Mouse (Mus musculus) right cerebral cortex, postnatal 25 days (tissue): ENCODE measurements around the gene Gpr19.

Experiments
- DNase-seq: peaks from one replicate; pipeline ENCODE4 v3.0.0; 2022

The Gpr19 gene

GRCm38 (mm10) chr6:134887008-134887407 lies 11.4 kb downstream of the Gpr19 start:
- DNase-seq = peak; percentile 30

- DNase-seq = no peak
Observed at GRCm38 (mm10) chr6:134886475-134886874, 11.9 kb downstream of the Gpr19 start.

- no peak for DNase-seq
Observed at GRCm38 (mm10) chr6:134885515-134885914, 12.9 kb downstream of the Gpr19 start.

- DNase-seq = no peak
Observed at GRCm38 (mm10) chr6:134883661-134884060, 14.7 kb downstream of the Gpr19 start.

GRCm38 (mm10) chr6:134880046-134880445 lies 18.3 kb downstream of the Gpr19 start:
- no peak for DNase-seq

GRCm38 (mm10) chr6:134879556-134879955 lies 18.8 kb downstream of the Gpr19 start:
- DNase-seq = no peak

GRCm38 (mm10) chr6:134877892-134878291 lies 20.5 kb downstream of the Gpr19 start:
- no peak for DNase-seq

- no peak for DNase-seq
Observed at GRCm38 (mm10) chr6:134877276-134877675, 21.1 kb downstream of the Gpr19 start.

GRCm38 (mm10) chr6:134876795-134877194 lies 21.6 kb downstream of the Gpr19 start:
- DNase-seq = no peak

GRCm38 (mm10) chr6:134873018-134873417 lies 25.4 kb downstream of the Gpr19 start:
- DNase-seq = no peak

- DNase-seq = no peak
Observed at GRCm38 (mm10) chr6:134872236-134872635, 26.1 kb downstream of the Gpr19 start.

GRCm38 (mm10) chr6:134870887-134871286 lies 27.5 kb downstream of the Gpr19 start:
- no peak for DNase-seq

GRCm38 (mm10) chr6:134870209-134870742 lies 28.1 kb downstream of the Gpr19 start:
- DNase-seq = no peak

GRCm38 (mm10) chr6:134867325-134867724 lies 31.1 kb downstream of the Gpr19 start:
- no peak for DNase-seq

- DNase-seq = no peak
Observed at GRCm38 (mm10) chr6:134866113-134866512, 32.3 kb downstream of the Gpr19 start.

GRCm38 (mm10) chr6:134863146-134863545 lies 35.2 kb downstream of the Gpr19 start:
- peak; percentile 94 for DNase-seq

GRCm38 (mm10) chr6:134862671-134863104 lies 35.7 kb downstream of the Gpr19 start:
- DNase-seq = no peak

GRCm38 (mm10) chr6:134861386-134861785 lies 37.0 kb downstream of the Gpr19 start:
- DNase-seq = no peak

GRCm38 (mm10) chr6:134860275-134860674 lies 38.1 kb downstream of the Gpr19 start:
- no peak for DNase-seq

- no peak for DNase-seq
Observed at GRCm38 (mm10) chr6:134859021-134859420, 39.4 kb downstream of the Gpr19 start.

- DNase-seq = no peak
Observed at GRCm38 (mm10) chr6:134855926-134856325, 42.5 kb downstream of the Gpr19 start.

- no peak for DNase-seq
Observed at GRCm38 (mm10) chr6:134854782-134855181, 43.6 kb downstream of the Gpr19 start.

GRCm38 (mm10) chr6:134849985-134850384 lies 48.4 kb downstream of the Gpr19 start:
- no peak for DNase-seq

- DNase-seq = no peak
Observed at GRCm38 (mm10) chr6:134849461-134849860, 48.9 kb downstream of the Gpr19 start.

- DNase-seq = no peak
Observed at GRCm38 (mm10) chr6:134848197-134848890, 50.0 kb downstream of the Gpr19 start.
